Mouse (Mus musculus) T-helper 1 cell (primary cell): ENCODE data around the gene Ep400.

Source experiments
- in situ Hi-C: fragments of 300-600 bp; cut with MboI, MseI; formaldehyde crosslinking; loops from one replicate; pipeline ENCODE4 v1.15.1; 2025; ENCODE audit warnings: high pct_unique_total_duplicates

The Ep400 gene

DNA sequence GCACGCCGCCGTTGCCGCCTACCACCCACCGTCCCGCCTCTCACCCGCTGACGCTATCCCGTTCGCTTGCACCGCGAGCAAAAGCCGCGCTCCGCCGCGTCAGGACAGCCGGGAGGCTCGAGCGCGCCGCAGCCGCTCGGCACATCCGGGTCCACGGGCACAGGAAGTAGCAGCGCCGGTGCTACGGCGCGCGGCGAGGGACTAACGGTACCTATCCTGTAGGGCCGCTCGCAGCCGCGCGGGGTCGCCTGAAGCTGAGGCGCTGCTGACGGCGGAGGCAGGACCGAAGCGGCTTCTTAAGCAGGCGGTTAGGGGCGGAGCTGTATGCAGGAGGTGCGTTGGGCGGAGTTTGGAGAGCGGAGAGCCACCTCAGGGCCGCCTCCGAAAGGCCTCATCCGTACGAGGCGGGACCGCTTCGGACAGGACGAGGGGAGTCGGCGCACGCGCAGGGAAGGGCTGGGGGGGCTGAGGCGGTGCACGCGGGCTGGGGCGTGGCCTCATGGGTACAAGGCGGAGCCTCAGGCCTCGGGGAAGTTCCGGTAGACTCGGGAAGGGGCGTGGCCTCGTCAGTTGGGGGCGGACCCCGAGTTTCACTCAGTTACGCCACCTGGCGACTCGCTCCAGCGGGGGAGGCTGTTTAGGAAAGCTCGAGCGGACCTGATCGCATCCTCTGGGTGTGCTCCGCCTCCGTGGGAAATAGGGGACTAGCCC, at the start of gene Ep400:
Gene Ep400, minus strand, starts transcription at position 270 of the 711 bp plus-strand sequence.
- in situ Hi-C loops, result no loop called here

DNA sequence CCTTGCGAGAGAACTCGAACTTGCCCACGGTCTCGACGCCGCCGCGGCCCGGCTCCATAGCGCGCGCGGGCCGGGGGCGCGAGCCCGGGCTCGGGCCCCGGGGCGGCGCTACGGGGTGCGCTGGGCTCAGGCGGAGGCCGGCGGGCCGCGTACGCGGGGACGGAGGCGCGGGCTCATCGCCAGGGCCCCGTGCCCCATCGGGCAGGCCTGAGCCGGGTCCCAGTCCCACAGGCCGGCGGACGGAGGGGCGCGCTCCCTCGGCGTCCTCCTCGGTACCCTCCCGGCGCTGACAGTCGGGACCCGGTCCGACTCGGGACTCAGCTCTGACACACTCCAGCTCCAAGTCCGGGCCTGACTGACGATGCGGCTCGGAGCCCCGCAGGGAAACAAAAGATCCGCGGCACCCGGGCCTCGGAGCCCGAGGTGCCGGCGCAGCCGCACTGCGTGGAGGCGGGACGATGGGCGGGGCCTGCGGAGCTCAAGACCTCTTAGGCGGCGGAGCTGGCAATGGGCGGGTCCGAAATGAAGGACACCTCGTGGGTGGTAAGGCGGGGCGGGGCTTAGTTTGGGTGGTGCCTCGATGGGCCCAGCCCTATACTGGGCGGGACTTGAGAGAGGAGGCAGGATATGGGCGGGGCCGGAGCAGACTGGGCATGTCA, 39.3 kb upstream of the Ep400 start, which contains the start of gene Ulk1:
Gene Ulk1, minus strand, starts transcription at position 431 of the 659 bp plus-strand sequence.
- in situ Hi-C loops, result no loop called here

DNA sequence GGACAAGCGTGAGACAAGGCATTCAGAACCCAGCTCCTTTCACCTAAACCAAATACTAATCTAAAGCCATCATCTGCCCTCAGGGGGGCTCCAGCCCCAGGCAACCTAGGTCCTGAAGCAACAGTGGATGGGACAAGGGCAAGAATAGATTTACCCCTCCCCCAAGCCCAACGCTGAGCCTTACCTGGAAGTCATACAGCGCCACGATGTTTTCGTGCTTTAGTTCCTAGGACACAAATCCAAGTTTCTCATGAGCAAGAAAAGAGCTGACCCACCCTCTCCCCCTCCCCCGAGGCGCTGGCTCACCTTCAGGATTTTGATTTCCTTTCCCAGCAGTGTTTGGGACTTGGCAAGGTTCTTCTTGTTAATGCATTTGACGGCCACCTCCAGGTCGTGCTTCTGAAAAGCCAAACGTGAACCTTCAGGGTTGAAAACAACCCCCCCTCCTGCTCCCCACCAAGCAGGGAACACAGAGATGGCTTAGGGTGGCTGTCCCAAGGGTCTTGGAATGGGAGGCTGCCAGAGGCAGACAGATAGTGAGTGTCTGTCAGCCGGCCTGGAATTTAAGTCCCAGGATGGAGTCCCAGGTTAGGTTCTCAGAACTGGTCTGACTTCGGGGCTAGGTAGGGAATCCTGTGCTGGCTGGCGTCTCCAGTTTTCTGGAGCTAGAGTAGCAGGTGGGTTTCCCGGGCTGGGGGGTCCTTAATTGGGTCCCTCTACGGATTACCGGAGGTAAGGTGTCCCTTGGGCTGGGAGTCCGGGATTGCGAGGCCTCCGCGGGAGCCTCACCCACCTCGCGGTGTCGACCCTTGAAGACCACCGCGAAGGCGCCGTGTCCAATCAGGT, 38.5 kb upstream of the Ep400 start:
- in situ Hi-C loops, result no loop called here

DNA sequence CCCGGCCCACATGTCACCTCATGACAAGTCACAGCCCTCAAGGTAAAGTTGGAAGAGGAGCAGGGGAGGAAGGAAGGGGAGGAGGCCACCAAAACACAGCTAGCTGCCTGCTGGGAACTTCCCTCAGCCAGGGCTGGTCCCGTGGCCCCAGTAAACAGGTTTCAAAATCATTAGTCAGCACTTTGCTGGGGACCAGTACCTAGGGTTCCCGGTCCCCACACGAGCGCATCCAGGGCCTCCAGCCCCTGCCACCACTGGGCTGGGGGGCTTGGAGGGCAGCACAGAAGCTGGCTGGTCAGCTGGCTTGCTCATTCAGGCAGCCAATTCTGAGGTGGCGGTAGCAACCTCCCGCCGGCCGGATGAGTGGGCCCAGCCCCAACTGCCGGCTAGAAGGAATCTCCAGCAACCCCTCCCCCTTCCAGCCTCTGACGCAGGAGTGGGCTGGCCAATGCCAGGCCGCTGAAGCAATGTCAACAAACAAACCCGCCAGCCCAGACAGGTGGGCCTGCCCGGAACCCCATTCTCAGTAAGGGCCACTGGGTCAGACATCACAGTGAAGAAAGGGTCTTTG, 37.6 kb upstream of the Ep400 start:
- in situ Hi-C loops, result no loop called here

DNA sequence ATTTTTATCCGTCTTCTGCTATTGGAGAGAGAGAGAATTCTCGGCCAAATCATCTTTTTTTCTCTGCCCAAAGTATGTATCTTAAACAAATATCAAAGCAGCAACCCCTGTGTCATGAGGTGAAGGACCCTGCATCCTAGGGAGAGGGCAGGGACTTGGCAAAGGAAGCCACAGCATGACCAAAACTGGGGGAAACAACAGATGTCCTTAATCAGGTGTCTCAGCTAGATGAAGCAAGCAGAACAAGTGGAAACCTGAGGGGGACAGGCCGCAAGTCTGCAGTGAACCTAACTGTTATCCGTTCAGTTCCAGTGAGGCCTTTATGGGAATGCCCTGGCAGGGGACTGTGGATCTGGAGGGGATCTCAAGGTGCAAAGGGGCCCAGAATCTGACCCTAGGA, 36.9 kb upstream of the Ep400 start:
- in situ Hi-C loops, result no loop called here

DNA sequence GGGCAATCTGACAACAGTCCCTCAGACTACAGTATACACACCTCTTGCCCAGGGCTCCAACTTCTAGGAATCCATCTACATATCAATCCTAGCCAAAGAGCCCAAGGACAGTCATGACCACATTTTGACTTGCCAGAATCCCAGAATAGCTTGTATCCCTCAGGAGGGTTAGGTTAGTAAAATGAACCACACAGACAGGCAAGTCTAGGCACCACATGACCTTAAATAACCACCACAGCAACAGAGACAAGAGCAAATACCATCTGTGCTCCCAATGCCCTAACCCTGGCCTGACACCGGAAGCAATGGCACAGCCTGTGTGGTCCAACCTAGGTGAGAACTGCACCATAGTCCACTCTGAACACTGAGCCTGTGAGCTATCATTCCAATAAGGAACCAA, 36.2 kb upstream of the Ep400 start:
- in situ Hi-C loops, result no loop called here

DNA sequence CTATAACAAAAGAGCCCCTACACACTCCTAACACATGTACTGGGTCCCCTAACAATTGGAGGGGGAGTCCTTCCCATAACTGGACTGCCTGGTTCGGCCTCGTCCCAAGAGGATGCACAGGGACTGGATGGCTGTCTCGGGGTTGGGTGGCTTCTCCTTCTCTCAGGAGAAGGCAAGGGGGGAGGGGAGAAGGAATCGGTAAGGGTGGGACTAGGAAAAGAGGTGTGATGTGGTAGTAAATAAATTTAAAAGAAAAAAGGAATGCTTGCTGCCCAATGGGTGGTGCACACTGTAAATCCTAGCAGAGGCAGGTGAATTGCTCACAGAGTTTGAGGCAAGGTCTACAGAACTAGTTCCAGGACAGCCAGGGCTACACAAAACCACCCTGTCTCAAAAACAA, 35.6 kb upstream of the Ep400 start:
- in situ Hi-C loops, result no loop called here

DNA sequence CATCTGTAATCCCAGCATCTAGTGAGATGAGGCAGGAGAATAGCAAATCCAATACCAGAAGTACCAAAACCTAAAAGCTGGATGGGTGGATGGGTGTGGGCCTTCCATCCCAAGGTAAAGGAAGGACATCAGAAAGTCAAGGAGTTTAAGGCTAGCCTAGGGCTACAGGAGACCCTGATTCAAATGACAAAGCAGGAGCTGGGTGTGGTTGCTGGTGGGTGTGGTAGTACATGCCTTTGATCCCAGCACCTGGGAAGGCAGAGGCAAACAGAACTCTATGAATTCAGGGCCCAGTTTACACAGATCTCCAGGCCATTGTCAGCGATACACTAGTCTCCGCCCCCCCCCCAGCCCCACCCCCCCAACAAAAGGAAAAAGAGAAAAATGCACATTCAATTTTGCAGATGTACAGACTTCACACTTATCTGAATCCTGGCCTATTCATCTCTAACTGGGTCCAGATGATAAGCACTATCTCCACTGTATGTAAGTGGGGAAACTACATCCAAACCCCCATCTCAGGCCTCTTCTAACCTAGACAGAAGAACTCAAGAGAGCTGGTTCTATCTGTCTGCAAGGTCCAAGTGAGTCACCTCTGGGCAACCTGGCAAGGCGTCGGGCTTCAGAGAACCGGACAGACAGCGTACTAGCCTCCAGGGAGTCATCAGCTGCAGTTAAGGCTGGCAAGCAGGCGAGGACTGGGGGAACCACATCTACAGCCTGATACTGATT, 33.7 kb upstream of the Ep400 start:
- in situ Hi-C loops, result no loop called here

DNA sequence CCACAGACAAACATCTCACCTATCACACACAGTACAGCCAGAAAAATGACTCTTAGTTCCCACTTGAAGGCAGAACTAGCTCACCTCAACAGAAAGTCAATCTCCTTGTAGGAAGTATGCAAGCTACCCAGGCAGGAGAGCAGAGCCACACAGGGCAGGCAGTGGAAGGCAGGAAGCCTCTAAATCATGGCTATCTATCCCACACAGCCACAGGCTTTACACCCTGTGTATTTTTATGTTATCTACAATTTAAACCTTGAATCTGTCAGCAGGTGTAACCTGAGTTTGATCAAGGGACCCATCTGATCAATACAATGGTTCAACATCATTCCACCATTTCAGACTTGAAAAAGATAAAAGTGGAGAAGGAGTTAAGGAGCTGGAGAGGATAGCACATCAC, 32.3 kb upstream of the Ep400 start:
- in situ Hi-C loops, result no loop called here

DNA sequence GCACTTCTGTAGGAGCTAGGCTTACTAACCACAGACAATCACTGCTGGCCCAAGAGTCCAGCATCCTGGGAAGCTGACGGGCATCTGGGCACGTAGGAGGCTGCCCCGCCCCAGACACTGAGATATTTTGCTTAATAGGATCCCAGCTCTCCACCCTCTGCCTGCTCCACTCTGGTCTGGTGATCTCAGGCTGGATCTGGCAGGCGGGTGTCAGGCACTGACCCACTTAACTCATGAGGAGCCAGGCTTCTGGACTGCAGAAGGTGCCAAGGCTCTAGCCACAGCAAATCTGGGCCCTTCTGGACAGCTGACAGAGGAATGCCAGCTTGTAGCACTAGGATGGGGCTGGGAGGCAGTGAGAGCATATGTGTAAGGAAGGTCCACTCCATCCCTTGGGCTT, 31.7 kb upstream of the Ep400 start:
- in situ Hi-C loops, result no loop called here

DNA sequence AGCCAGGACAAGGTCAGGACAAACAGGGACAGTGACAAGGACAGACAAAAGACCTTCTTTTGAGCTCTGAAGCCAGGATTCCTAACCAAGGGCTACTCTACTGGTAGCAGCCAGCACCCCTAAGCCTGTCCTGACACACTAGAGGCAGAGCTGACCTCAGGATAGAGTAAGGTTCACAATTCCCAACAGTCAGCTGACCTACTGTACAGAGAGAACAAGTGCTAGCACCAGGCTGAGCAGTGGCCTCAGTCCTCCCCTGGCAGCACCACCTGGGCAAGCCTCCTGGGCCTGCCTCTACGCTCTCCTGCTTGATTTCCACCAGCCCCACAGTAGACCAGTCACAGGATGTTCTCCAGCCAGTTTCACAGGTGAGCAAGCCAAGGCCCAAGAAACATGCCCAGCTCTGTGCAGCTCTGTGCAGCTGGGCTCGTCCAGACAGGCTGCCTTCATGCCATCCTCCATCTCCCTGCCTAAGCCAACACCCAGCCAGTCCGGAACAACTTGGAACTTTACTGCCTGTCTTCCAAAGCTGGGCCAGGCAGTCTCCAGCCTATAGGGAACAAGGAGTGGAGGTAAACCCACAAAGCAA, 30.6 kb upstream of the Ep400 start:
- in situ Hi-C loops, result no loop called here

DNA sequence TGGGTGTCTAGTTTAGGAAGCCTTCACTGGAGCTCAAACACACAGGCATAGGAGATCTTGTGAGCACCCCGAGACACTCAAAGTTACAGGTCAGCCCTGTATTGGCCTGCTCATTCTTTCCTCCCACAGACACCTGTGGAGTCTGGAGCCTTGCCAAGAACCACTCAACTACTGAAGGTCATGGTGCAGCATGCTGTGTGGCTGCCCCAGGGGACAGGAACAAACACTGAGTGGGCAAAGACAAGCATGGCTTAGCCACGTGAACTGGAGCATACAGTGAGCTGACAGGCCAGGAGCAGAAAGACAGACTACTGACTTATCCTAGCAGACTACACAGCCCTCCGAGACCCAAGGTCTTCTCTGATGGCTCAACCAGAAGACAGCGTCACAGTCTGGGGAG, 27.2 kb upstream of the Ep400 start:
- in situ Hi-C loops, result no loop called here

DNA sequence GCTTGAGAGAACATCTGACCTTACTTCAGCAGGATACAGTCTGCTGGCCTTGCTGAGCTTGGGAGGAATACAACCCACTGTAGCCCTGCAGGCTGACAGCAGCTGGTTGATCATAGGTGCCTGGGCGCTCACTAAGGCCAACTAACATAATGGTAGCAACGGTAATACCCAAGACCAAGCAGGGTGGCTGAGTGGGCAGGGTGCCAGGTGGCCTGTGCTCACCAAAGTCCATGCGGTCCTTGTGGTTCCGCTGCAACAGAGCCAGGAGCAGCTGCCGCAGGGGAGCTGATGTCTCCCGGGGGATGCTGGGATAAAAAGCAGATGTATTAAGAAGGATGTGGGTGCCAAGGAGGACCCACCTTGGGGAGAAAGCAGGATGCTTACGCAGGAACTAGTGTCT, 23.8 kb upstream of the Ep400 start:
- in situ Hi-C loops, result no loop called here

DNA sequence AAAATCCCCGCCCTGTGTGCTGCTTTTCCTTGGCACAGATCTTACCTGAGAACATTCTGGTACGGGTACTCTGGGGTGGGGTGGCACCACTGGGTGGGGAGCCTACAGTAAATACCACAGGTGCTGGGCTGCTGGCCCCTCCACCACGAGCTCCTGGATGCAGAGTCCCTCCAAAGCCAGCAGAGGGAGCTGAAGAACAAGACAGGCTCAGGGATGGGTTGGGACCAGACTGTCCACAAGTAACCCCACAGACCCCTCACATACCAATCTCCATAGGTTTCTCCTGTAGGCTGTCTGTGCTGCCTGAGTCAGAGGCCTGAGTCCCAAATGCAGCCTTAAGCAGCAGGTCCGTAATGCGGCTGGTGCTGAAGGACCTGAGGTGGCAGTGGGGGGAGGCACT, 18.2 kb upstream of the Ep400 start:
- in situ Hi-C loops, result no loop called here

DNA sequence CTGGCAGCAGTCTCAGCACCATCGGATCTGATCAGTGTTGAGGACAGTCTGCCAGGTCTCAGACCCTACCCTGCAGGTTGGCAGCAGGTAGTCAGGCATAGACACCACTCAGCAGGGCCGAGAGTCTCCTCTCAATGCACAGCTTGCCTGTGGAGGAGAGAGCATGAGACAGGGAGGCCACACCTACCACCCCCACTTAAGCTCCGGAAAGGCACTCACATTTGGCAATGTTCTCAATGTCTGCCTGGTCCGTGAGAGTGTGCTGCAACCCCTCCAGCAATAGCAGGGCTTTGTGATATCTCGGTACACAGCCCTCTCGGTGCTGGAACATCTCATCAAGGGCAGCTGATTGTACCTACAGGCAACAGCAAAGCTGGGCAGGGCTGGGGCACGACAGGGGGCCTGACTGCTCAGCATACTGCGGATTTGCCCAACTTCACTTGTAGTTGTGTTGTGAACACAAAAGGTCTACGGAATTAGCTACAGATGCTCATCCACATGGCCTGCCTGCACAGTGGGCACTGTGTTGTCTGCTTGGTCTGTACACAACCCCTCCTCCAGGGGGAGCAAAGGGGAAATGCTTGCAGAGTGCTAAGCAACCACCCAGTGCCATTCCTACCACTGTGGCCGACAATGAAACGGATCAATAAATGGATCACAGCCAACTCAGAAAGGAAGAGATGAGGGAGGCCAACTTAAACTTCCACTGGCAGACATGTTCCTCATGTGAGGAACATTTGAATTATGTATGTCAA, 15.7 kb upstream of the Ep400 start:
- in situ Hi-C loops, result no loop called here

DNA sequence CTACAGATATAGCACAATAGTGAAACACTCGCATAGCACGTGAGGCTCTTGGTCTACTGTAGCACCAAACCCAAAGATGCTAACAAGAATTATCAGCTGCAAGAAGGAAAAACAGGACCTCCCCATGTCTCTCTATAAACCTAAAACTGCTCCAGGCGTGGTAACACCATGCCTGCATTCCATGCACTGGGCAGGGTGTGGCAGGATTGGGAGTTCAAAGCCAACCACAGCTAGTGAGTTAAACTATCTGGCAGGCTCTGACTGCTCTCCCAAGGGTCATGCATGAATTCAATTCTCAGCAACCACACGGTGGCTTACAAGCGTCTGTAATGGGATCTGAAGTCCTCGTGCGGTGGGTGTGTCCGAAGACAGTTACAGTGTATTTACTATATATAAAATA, 12.6 kb upstream of the Ep400 start:
- in situ Hi-C loops, result loop anchor here (5.0 kb wide), 1 partner anchor 59 kb away; no protein-coding TSS in a partner anchor

DNA sequence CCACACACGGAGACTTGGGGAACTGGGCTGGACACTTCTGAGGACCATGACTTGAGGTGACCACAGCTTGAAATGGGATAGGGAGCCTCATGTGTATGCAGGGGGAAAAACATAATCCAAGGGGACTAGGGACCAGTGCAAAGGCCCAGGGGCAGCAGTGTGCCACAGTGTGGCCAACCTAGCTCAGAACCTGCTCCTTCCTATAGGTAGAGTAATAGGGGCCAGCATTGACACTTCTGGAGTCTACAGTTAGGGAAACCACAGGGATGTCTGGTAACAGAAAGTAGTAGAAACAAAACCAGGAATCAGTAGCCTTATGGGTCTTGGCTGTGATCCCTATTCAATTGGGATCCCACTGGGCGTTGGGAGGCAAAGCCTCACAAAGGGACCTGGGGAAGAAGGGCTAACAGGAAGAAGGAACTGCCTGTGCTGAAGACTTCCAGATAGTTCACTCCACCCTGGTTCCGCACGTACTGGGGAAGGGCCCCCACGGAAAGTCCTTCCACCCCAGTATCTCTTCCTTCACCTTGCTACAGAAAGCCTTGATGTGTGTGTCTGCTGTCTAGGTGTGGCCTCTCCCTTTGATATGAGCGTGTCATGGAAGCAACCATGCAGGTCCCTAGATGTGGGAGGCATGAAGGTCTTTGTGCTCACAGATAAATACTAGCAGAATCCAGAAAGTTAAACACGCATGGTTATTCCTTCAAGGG, 11.2 kb upstream of the Ep400 start:
- in situ Hi-C loops, result loop anchor here (5.0 kb wide), 1 partner anchor 61 kb away; no protein-coding TSS in a partner anchor

DNA sequence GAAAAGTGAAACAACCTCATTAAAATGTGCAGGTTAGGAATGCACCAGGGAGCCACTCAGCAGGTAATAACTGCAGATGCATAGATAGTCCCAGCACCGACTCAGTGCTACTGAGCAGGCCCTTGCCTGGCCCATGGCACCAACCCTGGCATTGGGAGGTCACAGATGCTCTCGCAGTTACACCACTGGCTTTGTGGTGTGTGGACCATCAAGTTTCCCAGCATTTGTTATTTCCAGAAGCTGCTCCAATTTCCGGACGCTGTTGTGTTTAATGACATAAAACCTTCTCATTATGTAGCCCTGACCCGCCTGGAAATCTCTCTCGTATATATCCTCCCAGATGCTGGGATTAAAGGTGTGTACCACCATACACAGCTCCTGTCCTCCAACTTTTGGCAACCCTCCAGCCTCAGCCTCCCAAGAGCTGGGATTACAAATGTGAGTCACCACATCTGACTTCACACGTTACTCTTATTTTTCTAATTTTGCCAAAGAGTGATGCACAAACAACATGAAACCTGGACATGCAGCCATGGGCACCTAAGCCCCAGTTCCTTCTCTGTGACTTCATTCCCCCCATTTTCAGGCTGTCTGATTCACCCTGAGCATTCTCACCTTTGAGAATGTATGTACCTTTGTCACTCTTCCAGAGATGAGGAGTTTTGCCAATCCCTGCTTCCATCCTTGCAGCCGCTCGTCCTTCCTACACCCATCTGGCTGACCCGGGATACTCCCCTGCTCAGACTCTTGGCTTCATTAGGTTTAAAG, 10.4 kb upstream of the Ep400 start:
- in situ Hi-C loops, result loop anchor here (5.0 kb wide), 1 partner anchor 61 kb away; no protein-coding TSS in a partner anchor
